Mouse (Mus musculus): ENCODE results near the gene Slc31a1. TPM values are rescaled to one million over a fixed set of nuclear protein-coding genes. Genes with fewer than 3 reads are reported as not detected.

The Slc31a1 gene
- total and polyA plus RNA-seq, 2 experiments from 2014 or later = 17.8 to 35.1 TPM

DNA sequence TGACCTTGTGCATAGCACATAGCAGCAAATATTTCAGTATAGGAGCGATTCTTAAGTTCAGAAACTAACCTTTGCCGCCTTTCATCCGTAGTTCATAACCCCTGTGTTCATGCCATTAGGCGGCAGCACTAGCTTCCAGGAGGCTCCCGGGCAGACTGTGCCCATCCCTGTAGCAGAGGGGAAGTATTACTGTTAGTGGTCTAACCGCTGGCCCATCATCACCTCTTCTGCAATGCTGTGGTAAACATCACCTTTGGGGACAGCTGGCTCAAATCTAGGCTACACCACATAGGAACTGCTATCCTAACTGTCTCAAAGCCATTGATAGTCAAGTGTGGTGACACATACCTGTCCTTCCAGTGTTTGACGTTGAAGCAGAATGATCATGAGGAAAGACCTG lies 31.4 kb downstream of the Slc31a1 start:
- WGBS = 74% methylated on average over 7 of the region's 7 CpGs
- TF ChIP-seq CTCF (IDR thresholded peaks at IDR 0.05; ENCODE audit: low read depth) (no peak), EP300 (IDR thresholded peaks at IDR 0.05; ENCODE audit: low read depth) (no peak)
- H3K36me3 ChIP-seq (replicated peaks; ENCODE audit: control insufficient read depth, insufficient read depth, low read length) = peaks cover 67% of the 10 kb centered on the region
- H3K4me2 ChIP-seq (ENCODE audit: low read depth, low read length) = no peak overlapping the region
- no peak overlapping the region for H3K9ac ChIP-seq (replicated peaks; ENCODE audit: low read depth, low read length)
- no peak for DNase-seq (ENCODE audit: low spot score)
- H3K9me3 ChIP-seq (replicated peaks; ENCODE audit: control insufficient read depth, low read length) = no peaks in the 10 kb centered on the region
- ATAC-seq (ENCODE audit: insufficient read depth, low read depth) = no peak
- H3K4me3 ChIP-seq (ENCODE audit: low read depth, low read length) = no peak overlapping the region
- no peak overlapping the region for H3K27ac ChIP-seq (ENCODE audit: low read depth)
- H3K27me3 ChIP-seq (ENCODE audit: control insufficient read depth, insufficient read depth, low read length) = no peaks in the 10 kb centered on the region
- no peaks in the 10 kb centered on the region for H3K4me1 ChIP-seq (ENCODE audit: control insufficient read depth, insufficient read depth)

DNA sequence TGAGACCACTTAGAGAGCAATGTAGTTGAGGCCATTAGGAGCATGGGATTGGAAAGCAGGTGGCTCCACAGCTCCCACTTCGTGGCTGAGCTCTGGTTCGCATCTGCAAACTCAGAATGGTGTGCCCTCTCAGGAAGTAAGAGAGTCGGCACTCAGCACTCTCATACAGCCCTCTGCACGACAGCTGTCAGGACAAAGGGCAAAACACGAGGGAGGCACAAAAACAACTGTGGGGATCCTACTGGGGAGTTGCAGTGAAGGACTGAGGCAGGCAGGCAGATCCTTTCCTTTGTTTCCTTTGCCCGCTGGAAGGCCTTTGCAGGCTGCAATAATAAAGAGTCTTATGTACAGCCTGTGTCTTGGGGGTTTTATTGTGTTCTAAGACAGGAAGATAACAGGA lies 32.9 kb downstream of the Slc31a1 start:
- TF ChIP-seq CTCF (IDR thresholded peaks at IDR 0.05; ENCODE audit: low read depth) (no peak), EP300 (IDR thresholded peaks at IDR 0.05; ENCODE audit: low read depth) (no peak)
- Histone ChIP-seq H3K9ac (replicated peaks; ENCODE audit: low read depth, low read length) (no peak overlapping the region), H3K4me2 (ENCODE audit: low read depth, low read length) (no peak overlapping the region), H3K27me3 (ENCODE audit: control insufficient read depth, insufficient read depth, low read length) (no peaks in the 10 kb centered on the region), H3K9me3 (replicated peaks; ENCODE audit: control insufficient read depth, low read length) (no peaks in the 10 kb centered on the region), H3K4me3 (ENCODE audit: low read depth, low read length) (no peak overlapping the region), H3K4me1 (ENCODE audit: control insufficient read depth, insufficient read depth) (no peaks in the 10 kb centered on the region), H3K36me3 (replicated peaks; ENCODE audit: control insufficient read depth, insufficient read depth, low read length) (peaks cover 69% of the 10 kb centered on the region), H3K27ac (ENCODE audit: low read depth) (no peak overlapping the region)
- 60% methylated on average over 6 of the region's 6 CpGs for WGBS
- no peak for DNase-seq (ENCODE audit: low spot score)
- no peak for ATAC-seq (ENCODE audit: insufficient read depth, low read depth)

DNA sequence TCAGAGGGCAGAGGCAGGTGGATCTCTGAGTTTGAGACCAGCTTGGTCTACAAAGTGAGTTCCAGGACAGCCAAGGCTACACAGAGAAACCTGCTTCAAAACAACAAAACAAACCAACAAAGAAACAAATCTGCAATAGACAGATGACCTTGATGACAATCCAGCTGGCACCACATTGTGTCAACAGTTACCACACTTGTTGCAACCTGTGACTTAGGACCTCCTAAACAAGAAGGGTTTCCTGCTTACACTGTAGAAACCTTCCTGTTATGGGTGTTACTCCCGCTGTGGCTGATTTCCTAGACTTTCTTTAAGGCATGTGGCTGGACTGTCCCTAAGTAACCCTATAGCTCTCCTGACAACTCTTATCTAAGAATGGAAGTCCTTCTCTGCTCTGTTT lies 35.3 kb downstream of the Slc31a1 start:
- TF ChIP-seq EP300 (IDR thresholded peaks at IDR 0.05; ENCODE audit: low read depth) (no peak), CTCF (IDR thresholded peaks at IDR 0.05; ENCODE audit: low read depth) (no peak)
- no peaks in the 10 kb centered on the region for H3K4me1 ChIP-seq (ENCODE audit: control insufficient read depth, insufficient read depth)
- no peak for ATAC-seq (ENCODE audit: insufficient read depth, low read depth)
- no peak overlapping the region for H3K4me3 ChIP-seq (ENCODE audit: low read depth, low read length)
- H3K9me3 ChIP-seq (replicated peaks; ENCODE audit: control insufficient read depth, low read length) = no peaks in the 10 kb centered on the region
- no peak for DNase-seq (ENCODE audit: low spot score)
- H3K36me3 ChIP-seq (replicated peaks; ENCODE audit: control insufficient read depth, insufficient read depth, low read length) = peaks cover 69% of the 10 kb centered on the region
- no peaks in the 10 kb centered on the region for H3K27me3 ChIP-seq (ENCODE audit: control insufficient read depth, insufficient read depth, low read length)
- H3K9ac ChIP-seq (replicated peaks; ENCODE audit: low read depth, low read length) = no peak overlapping the region
- no peak overlapping the region for H3K4me2 ChIP-seq (ENCODE audit: low read depth, low read length)
- no peak overlapping the region for H3K27ac ChIP-seq (ENCODE audit: low read depth)
- 64% methylated on average over 1 of the region's 1 CpGs for WGBS

DNA sequence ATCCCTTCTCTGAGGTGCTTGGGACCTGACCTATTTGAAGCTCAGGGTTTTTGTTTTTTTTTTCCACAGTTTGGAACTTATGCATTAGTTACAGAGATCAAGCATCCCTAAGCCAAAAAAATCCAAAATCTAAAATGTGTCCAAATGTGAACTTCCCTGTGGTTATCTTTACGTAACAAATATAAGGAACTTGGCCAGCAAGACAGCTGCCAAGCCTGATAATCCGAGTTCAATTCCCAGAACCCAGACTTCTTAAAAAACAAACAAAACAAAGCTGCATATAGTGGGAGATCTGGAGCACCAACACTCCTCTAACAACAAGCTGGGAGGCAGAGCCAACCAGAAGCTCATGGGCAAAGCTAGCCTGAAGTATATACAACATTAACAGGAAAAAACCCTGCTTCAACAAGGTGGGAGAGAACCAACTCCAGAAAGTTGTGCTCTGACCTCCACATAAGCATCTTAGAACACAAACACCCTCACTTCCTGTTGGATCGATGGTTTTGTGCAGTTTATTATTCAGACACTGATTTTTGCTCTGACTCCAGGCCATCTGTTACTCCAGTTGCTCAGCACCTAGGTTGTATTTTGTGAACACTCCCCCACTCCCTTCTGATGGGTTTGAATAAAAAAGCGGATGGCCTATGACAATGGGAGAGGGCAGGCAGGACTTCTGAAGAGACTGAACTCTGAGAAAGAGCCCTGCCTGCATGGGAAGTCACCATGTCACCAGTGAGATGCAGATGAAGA lies 37.3 kb downstream of the Slc31a1 start:
- no peak overlapping the region for H3K27ac ChIP-seq (ENCODE audit: low read depth)
- 70% methylated on average over 4 of the region's 4 CpGs for WGBS
- no peak for TF ChIP-seq EP300 (IDR thresholded peaks at IDR 0.05; ENCODE audit: low read depth)
- TF ChIP-seq CTCF (IDR thresholded peaks at IDR 0.05; ENCODE audit: low read depth) = no peak
- no peak overlapping the region for H3K9ac ChIP-seq (replicated peaks; ENCODE audit: low read depth, low read length)
- no peak overlapping the region for H3K4me3 ChIP-seq (ENCODE audit: low read depth, low read length)
- H3K9me3 ChIP-seq (replicated peaks; ENCODE audit: control insufficient read depth, low read length) = no peaks in the 10 kb centered on the region
- peaks cover 75% of the 10 kb centered on the region for H3K36me3 ChIP-seq (replicated peaks; ENCODE audit: control insufficient read depth, insufficient read depth, low read length)
- DNase-seq (ENCODE audit: low spot score) (no peak), ATAC-seq (ENCODE audit: insufficient read depth, low read depth) (no peak)
- H3K4me2 ChIP-seq (ENCODE audit: low read depth, low read length) = no peak overlapping the region
- H3K4me1 ChIP-seq (ENCODE audit: control insufficient read depth, insufficient read depth) = no peaks in the 10 kb centered on the region
- no peaks in the 10 kb centered on the region for H3K27me3 ChIP-seq (ENCODE audit: control insufficient read depth, insufficient read depth, low read length)

DNA sequence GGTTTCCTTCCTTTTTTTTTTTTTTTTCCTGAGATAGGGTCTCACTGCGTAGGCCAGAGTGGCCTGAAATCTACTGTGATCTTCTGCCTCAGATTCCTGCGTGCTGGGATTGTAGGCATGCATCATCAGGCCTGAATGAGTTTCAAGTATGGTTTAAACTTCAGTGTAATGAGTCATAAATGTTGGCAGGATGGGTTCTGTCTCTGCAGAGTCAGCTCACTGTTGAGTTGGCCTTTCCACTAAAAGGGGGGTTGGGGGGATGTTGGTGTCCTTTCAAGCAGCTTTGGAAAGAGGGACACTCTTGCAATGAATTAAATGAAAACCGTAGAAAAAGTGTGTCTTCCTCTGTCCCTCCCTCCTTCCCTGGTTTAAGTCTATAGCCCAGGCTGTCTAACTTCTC lies 38.4 kb downstream of the Slc31a1 start:
- H3K27me3 ChIP-seq (ENCODE audit: control insufficient read depth, insufficient read depth, low read length) = no peaks in the 10 kb centered on the region
- no peak overlapping the region for H3K4me2 ChIP-seq (ENCODE audit: low read depth, low read length)
- H3K9ac ChIP-seq (replicated peaks; ENCODE audit: low read depth, low read length) = no peak overlapping the region
- H3K4me1 ChIP-seq (ENCODE audit: control insufficient read depth, insufficient read depth) = no peaks in the 10 kb centered on the region
- 71% methylated on average over 3 of the region's 3 CpGs for WGBS
- no peak for DNase-seq (ENCODE audit: low spot score)
- peaks cover 79% of the 10 kb centered on the region for H3K36me3 ChIP-seq (replicated peaks; ENCODE audit: control insufficient read depth, insufficient read depth, low read length)
- no peak for ATAC-seq (ENCODE audit: insufficient read depth, low read depth)
- H3K27ac ChIP-seq (ENCODE audit: low read depth) = no peak overlapping the region
- TF ChIP-seq EP300 (IDR thresholded peaks at IDR 0.05; ENCODE audit: low read depth) (no peak), CTCF (IDR thresholded peaks at IDR 0.05; ENCODE audit: low read depth) (no peak)
- H3K4me3 ChIP-seq (ENCODE audit: low read depth, low read length) = no peak overlapping the region
- no peaks in the 10 kb centered on the region for H3K9me3 ChIP-seq (replicated peaks; ENCODE audit: control insufficient read depth, low read length)

DNA sequence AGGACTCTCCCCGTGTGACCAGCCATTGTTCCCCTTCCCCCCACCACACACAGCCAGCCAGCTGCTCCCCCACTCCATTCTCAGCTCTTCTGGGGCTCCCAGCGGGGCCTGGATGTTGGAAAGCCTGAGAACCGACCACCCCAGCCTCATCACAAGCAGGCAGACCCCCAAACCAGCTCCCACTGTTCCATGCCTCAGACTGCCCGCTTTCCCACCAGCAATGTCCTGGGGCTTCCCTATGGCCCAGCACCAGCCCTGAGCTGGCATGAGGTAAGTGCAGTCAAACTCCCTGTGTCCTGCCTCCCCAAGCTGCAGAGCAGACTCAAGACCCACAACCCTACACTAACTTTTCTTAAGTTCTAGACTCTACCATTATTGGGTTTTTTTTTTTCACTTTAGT lies 45.6 kb downstream of the Slc31a1 start:
- DNase-seq (ENCODE audit: low spot score) = no peak

More for the DNA sequence above, 45.6 kb downstream of the Slc31a1 start:
- no peak for ATAC-seq (ENCODE audit: insufficient read depth, low read depth)
- H3K9ac ChIP-seq (replicated peaks; ENCODE audit: low read depth, low read length) = no peak overlapping the region
- H3K4me2 ChIP-seq (ENCODE audit: low read depth, low read length) = no peak overlapping the region
- no peak overlapping the region for H3K27ac ChIP-seq (ENCODE audit: low read depth)
- no peak for TF ChIP-seq EP300 (IDR thresholded peaks at IDR 0.05; ENCODE audit: low read depth)
- no peak for TF ChIP-seq CTCF (IDR thresholded peaks at IDR 0.05; ENCODE audit: low read depth)
- peaks cover 20% of the 10 kb centered on the region for H3K36me3 ChIP-seq (replicated peaks; ENCODE audit: control insufficient read depth, insufficient read depth, low read length)
- no peak overlapping the region for H3K4me3 ChIP-seq (ENCODE audit: low read depth, low read length)
- H3K27me3 ChIP-seq (ENCODE audit: control insufficient read depth, insufficient read depth, low read length) = no peaks in the 10 kb centered on the region
- no peaks in the 10 kb centered on the region for H3K9me3 ChIP-seq (replicated peaks; ENCODE audit: control insufficient read depth, low read length)
- peaks cover 15% of the 10 kb centered on the region for H3K4me1 ChIP-seq (ENCODE audit: control insufficient read depth, insufficient read depth)
- 74% methylated on average over 4 of the region's 4 CpGs for WGBS
